Mouse (Mus musculus): ENCODE measurements at regions not wholly inside any gene's neighbourhood (a gene's known extent, or its start where the extent isn't known, plus 50 kb on each side); places are given as distances from the start of the nearest gene placed in this dataset.

DNA sequence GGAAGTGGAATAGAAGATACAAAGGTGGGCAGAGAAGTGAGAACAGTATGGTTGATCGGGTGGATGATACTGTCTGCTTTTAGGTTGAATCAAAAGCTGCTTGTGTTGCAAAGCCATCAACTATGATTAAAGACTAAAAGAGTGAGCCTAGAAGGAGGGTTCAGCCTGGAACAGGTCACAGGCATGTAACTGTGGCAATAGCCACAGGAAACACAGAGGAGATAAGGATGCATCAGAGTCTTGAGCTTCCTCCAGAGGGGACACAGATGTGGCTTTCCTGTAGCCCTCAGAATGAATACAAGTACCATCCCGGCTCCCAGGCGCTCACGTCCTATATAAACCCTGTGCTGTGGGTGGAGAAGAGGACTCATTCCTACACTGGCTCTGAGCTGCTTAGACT lies 180.9 kb downstream of the Fam49a start:
- Histone ChIP-seq H3K27ac (no peak overlapping the region), H3K36me3 (no peaks in the 10 kb centered on the region), H3K27me3 (no peaks in the 10 kb centered on the region), H3K4me3 (no peak overlapping the region), H3K9me3 (no peaks in the 10 kb centered on the region), H3K9ac (no peak overlapping the region), H3K4me1 (no peaks in the 10 kb centered on the region), H3K4me2 (no peak overlapping the region)
- no peak for ATAC-seq (ENCODE audit: insufficient number of reproducible peaks, low FRiP score, low TSS enrichment, low read depth)
- 81% methylated on average over 4 of the region's 4 CpGs for WGBS

DNA sequence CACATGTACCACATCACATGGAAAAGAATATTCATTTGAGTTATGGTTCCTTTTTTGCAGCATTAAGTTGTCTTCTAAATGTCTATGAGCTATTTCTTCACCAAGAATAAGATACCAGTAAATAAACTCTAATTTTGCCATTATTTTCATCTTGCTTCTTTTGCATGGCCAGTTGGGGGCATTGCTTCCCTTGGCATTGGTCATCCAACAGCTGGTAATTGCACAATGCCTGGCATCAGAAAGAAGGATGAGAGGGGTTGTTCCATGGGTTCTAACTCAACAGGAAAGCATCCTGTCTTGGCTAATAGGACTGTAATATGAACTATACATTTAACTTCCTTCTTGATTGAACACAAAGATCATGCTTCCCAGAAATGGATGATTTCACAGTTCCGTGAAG lies 174.4 kb downstream of the Fam49a start:
- ATAC-seq (ENCODE audit: insufficient number of reproducible peaks, low FRiP score, low TSS enrichment, low read depth): no peak
- Histone ChIP-seq H3K4me1 (no peaks in the 10 kb centered on the region), H3K27ac (no peak overlapping the region), H3K9ac (no peak overlapping the region), H3K27me3 (no peaks in the 10 kb centered on the region), H3K4me2 (no peak overlapping the region), H3K4me3 (no peak overlapping the region), H3K9me3 (no peaks in the 10 kb centered on the region), H3K36me3 (no peaks in the 10 kb centered on the region)
- WGBS: 96% methylated on average over 1 of the region's 1 CpGs

DNA sequence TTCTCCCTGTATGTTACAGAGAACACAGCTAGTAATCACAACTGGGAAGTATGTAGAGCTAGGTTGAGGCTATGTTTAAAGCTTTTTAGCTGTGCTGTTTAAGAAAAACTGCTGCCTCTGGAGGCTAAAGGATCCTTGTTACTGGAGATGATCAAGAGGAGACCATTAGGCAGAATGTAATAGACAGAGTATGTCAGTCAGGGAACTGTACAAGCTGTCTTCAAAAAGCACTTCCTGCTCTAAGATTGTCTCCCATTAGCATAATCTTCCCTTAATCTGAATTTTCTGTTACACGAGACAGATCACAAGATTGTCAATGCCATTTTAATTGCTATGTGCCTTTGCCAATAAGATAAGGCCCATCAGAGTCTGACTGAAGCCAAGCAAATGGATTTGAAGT lies 170.7 kb downstream of the Fam49a start:
- H3K4me3 ChIP-seq: no peak overlapping the region
- no peaks in the 10 kb centered on the region for H3K27me3 ChIP-seq
- H3K9me3 ChIP-seq: no peaks in the 10 kb centered on the region
- H3K36me3 ChIP-seq: no peaks in the 10 kb centered on the region
- ATAC-seq (ENCODE audit: insufficient number of reproducible peaks, low FRiP score, low TSS enrichment, low read depth): no peak
- 76% methylated on average over 1 of the region's 1 CpGs for WGBS
- H3K4me1 ChIP-seq: no peaks in the 10 kb centered on the region
- no peak overlapping the region for H3K4me2 ChIP-seq
- H3K27ac ChIP-seq: no peak overlapping the region
- no peak overlapping the region for H3K9ac ChIP-seq
